Mouse (Mus musculus) embryonic fibroblast, embryonic 13.5 days (primary cell): ENCODE results near the gene Nim1k. TPM values are rescaled to one million over a fixed set of nuclear protein-coding genes. Genes with fewer than 3 reads are reported as not detected.

Experiments used
- H3K27ac ChIP-seq: 2 replicates; pipeline ENCODE4 v1.5.1; 2012; ENCODE audit warnings: low read length, control low read depth, inconsistent platforms; ENCODE audit not compliant: insufficient read depth
- H3K4me1 ChIP-seq: 2 replicates; pipeline ENCODE4 v1.6.1; 2011; ENCODE audit warnings: low read length; ENCODE audit not compliant: control insufficient read depth, insufficient read depth
- H3K4me3 ChIP-seq: 2 replicates; pipeline ENCODE4 v1.5.1; 2011; ENCODE audit warnings: mild to moderate bottlenecking, control low read depth, low read length; ENCODE audit not compliant: insufficient read depth
- CTCF ChIP-seq: IDR thresholded peaks from 2 replicates; pipeline ENCODE4 v1.5.1; 2011; ENCODE audit warnings: mild to moderate bottlenecking, control low read depth, low read length, moderate library complexity, borderline replicate concordance; ENCODE audit not compliant: insufficient read depth
- POLR2A ChIP-seq: IDR thresholded peaks from 2 replicates; pipeline ENCODE4 v1.6.1; 2011; ENCODE audit warnings: low read depth, mild to moderate bottlenecking, control low read depth, low read length, moderate library complexity
- polyA plus RNA-seq: library from polyadenylated mRNA; stranded (reverse); fragments of >200 nt; gene quantifications from 2 replicates; pipeline ENCODE4 v1.2.4, GENCODE M21; 2011; ENCODE audit warnings: low read depth; ENCODE audit not compliant: missing spikeins, insufficient read length

The Nim1k gene
- polyA plus RNA-seq, 1 experiment: 1.9 TPM

GRCm38 (mm10) chr13:119766480-119766879 lies 10.8 kb upstream of the Nim1k start:
- Histone ChIP-seq H3K4me1 (no peaks in the 10 kb centered on the region), H3K4me3 (no peak overlapping the region), H3K27ac (no peak overlapping the region)
- TF ChIP-seq CTCF (no peak), POLR2A (no peak)

- Histone ChIP-seq H3K4me3 (no peak overlapping the region), H3K27ac (no peak overlapping the region), H3K4me1 (no peaks in the 10 kb centered on the region)
- no peak for TF ChIP-seq POLR2A
Measured at GRCm38 (mm10) chr13:119756831-119757230, 1.1 kb upstream of the Nim1k start.

- Histone ChIP-seq H3K4me3 (peak overlapping the region; percentile 44), H3K27ac (no peak overlapping the region)
- TF ChIP-seq POLR2A (no peak), CTCF (no peak)
Measured at GRCm38 (mm10) chr13:119755141-119755547, 538 bp downstream of the Nim1k start.

GRCm38 (mm10) chr13:119754635-119755020 lies 1.1 kb downstream of the Nim1k start:
- no peaks in the 10 kb centered on the region for H3K4me1 ChIP-seq
- TF ChIP-seq POLR2A (no peak), CTCF (no peak)
- H3K27ac ChIP-seq: no peak overlapping the region
- no peak overlapping the region; the same call in 1 of the 2 replicates for H3K4me3 ChIP-seq

More at GRCm38 (mm10) chr13:119755141-119755547, 538 bp downstream of the Nim1k start:
- no peaks in the 10 kb centered on the region for H3K4me1 ChIP-seq

GRCm38 (mm10) chr13:119753859-119754634 lies 1.6 kb downstream of the Nim1k start:
- H3K4me1 ChIP-seq: no peaks in the 10 kb centered on the region
- H3K27ac ChIP-seq: no peak overlapping the region
- TF ChIP-seq POLR2A: no peak
- no peak for TF ChIP-seq CTCF
- H3K4me3 ChIP-seq: no peak overlapping the region

GRCm38 (mm10) chr13:119746930-119747329 lies 8.8 kb downstream of the Nim1k start:
- TF ChIP-seq POLR2A: no peak
- TF ChIP-seq CTCF: no peak

GRCm38 (mm10) chr13:119743470-119743869 lies 12.2 kb downstream of the Nim1k start:
- TF ChIP-seq POLR2A (no peak), CTCF (no peak)
- Histone ChIP-seq H3K4me3 (no peak overlapping the region), H3K27ac (no peak overlapping the region), H3K4me1 (no peaks in the 10 kb centered on the region)

More at GRCm38 (mm10) chr13:119746930-119747329, 8.8 kb downstream of the Nim1k start:
- Histone ChIP-seq H3K27ac (no peak overlapping the region), H3K4me1 (no peaks in the 10 kb centered on the region), H3K4me3 (no peak overlapping the region)

- Histone ChIP-seq H3K4me3 (no peak overlapping the region), H3K4me1 (no peaks in the 10 kb centered on the region), H3K27ac (no peak overlapping the region)
- TF ChIP-seq CTCF: no peak
- TF ChIP-seq POLR2A: no peak
Measured at GRCm38 (mm10) chr13:119742711-119743415, 12.8 kb downstream of the Nim1k start.

- Histone ChIP-seq H3K4me3 (peak overlapping the region; percentile 11; the same call in 1 of the 2 replicates), H3K4me1 (no peaks in the 10 kb centered on the region), H3K27ac (no peak overlapping the region)
- TF ChIP-seq CTCF: no peak
- no peak for TF ChIP-seq POLR2A
Measured at GRCm38 (mm10) chr13:119741390-119742237, 14.1 kb downstream of the Nim1k start.
